Mouse (Mus musculus) heart, embryonic 15.5 days (tissue): ENCODE measurements at regions not wholly inside any gene's neighbourhood (a gene's known extent, or its start where the extent isn't known, plus 50 kb on each side); places are given as distances from the start of the nearest gene placed in this dataset.

Experiments used
- ATAC-seq: fragments of 200-750 bp; cut with Nextera tagmentation; replicated peaks from 2 replicates; pipeline ENCODE4 v1.8.0; 2017; ENCODE audit warnings: low read depth, moderate TSS enrichment; ENCODE audit not compliant: insufficient number of reproducible peaks, insufficient read depth, low FRiP score
- H3K27ac ChIP-seq: fragments of 300-500 bp; sonication (generic); 2 replicates; pipeline ENCODE4 v1.5.1; 2015; ENCODE audit warnings: mild to moderate bottlenecking, inconsistent platforms
- H3K27me3 ChIP-seq: fragments of 300-500 bp; sonication (generic); 2 replicates; pipeline ENCODE4 v1.6.1; 2015; ENCODE audit warnings: inconsistent platforms
- H3K36me3 ChIP-seq: fragments of 300-500 bp; sonication (generic); 2 replicates; pipeline ENCODE4 v1.6.1; 2015; ENCODE audit warnings: mild to moderate bottlenecking, inconsistent platforms
- H3K4me1 ChIP-seq: fragments of 300-500 bp; sonication (generic); replicated peaks from 2 replicates; pipeline ENCODE4 v1.6.1; 2015; ENCODE audit warnings: inconsistent platforms
- H3K4me2 ChIP-seq: fragments of 300-500 bp; sonication (generic); 2 replicates; pipeline ENCODE4 v1.6.1; 2015; ENCODE audit warnings: inconsistent platforms, mild to moderate bottlenecking, moderate library complexity
- H3K4me3 ChIP-seq: fragments of 300-500 bp; sonication (generic); 2 replicates; pipeline ENCODE4 v1.5.1; 2015; ENCODE audit warnings: mild to moderate bottlenecking, inconsistent platforms
- H3K9ac ChIP-seq: fragments of 300-500 bp; sonication (generic); 2 replicates; pipeline ENCODE4 v1.6.1; 2015; ENCODE audit warnings: mild to moderate bottlenecking, inconsistent platforms
- H3K9me3 ChIP-seq: fragments of 300-500 bp; sonication (generic); replicated peaks from 2 replicates; pipeline ENCODE4 v1.6.1; 2016; ENCODE audit warnings: inconsistent platforms
- WGBS: fragments of 180-500 bp; shearing (Covaris S2); methylation state at CpG from one replicate; pipeline ENCODE4 v1.1.7; 2015; ENCODE audit warnings: mixed read lengths; 5-methylcytosine and 5-hydroxymethylcytosine counted together

DNA sequence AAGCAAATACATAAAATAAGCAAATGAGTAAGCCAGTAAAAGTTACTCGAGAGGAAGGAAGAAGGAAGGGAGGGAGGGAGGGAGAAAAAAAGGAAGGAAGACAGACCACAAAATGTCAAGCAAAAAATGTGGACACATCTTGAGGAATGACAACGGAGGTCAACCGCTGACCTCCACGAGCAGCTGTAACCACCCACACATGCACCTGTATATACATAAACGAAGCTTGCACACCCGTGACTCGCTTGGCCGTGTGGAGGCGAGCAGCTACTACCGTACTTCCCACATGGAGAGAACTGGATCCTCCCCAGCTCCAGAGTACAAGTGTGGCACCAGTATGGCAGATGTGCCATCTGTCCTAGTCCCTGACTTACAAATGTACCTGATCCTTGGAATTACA is 220.1 kb downstream of the Rplp1 start:
- no peaks in the 10 kb centered on the region for H3K9me3 ChIP-seq
- no peak overlapping the region for H3K27ac ChIP-seq
- H3K9ac ChIP-seq, result no peak overlapping the region
- H3K4me2 ChIP-seq, result no peak overlapping the region
- peaks cover 81% of the 10 kb centered on the region for H3K27me3 ChIP-seq
- H3K4me1 ChIP-seq, result peaks cover 6% of the 10 kb centered on the region
- 69% methylated on average over 10 of the region's 10 CpGs for WGBS
- no peak overlapping the region for H3K4me3 ChIP-seq
- no peaks in the 10 kb centered on the region for H3K36me3 ChIP-seq
- ATAC-seq, result no peak

DNA sequence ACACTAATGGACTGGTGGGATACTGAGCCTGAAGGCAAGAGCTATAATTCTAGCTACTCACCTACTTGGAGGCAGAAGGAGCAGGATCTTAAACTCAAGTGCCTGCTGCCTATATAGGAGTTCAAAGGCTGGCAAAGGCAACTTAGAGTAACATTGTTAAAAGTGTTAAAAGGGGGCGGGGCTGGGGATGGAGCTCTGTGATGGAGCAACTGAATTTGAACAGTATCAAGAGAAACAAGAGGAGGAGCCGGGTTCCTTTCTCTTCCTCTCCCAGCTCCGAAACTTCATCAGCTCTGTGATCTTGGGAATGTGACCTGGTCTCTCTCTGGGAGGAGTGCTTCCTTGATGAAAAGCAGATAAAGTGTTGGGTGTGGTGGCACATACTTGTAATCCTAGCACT is 223.6 kb downstream of the Rplp1 start:
- Histone ChIP-seq H3K4me2 (no peak overlapping the region), H3K9ac (no peak overlapping the region), H3K27me3 (peaks cover 60% of the 10 kb centered on the region), H3K27ac (no peak overlapping the region), H3K9me3 (no peaks in the 10 kb centered on the region), H3K4me3 (no peak overlapping the region), H3K4me1 (peaks cover 6% of the 10 kb centered on the region), H3K36me3 (no peaks in the 10 kb centered on the region)
- ATAC-seq, result no peak
- 61% methylated on average over 3 of the region's 3 CpGs for WGBS

DNA sequence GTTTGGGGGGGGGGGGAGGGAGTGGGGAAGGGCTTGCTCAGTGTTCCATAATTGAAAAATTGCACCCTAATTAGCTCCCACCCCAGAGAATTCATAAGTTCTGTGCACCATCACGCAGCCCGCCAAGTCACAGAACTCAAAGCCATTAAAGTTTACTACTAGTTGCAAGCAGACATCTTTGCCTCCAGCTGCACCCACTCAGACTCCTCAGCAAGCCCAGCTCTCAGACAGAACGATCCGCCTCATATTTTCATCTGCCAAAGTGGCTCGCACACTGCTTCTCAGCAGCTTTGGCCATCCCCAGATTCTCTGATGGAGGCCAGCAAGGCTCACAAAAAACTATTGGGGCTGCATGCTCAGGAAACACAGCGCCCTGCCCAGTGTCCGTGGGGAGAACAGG is 224.4 kb downstream of the Rplp1 start:
- ATAC-seq, result no peak
- Histone ChIP-seq H3K9me3 (no peaks in the 10 kb centered on the region), H3K9ac (no peak overlapping the region), H3K27ac (no peak overlapping the region), H3K27me3 (peaks cover 52% of the 10 kb centered on the region), H3K4me2 (no peak overlapping the region), H3K4me1 (no peaks in the 10 kb centered on the region; the same call in 1 of the 2 replicates), H3K36me3 (no peaks in the 10 kb centered on the region), H3K4me3 (no peak overlapping the region)
- WGBS, result 80% methylated on average over 7 of the region's 7 CpGs

DNA sequence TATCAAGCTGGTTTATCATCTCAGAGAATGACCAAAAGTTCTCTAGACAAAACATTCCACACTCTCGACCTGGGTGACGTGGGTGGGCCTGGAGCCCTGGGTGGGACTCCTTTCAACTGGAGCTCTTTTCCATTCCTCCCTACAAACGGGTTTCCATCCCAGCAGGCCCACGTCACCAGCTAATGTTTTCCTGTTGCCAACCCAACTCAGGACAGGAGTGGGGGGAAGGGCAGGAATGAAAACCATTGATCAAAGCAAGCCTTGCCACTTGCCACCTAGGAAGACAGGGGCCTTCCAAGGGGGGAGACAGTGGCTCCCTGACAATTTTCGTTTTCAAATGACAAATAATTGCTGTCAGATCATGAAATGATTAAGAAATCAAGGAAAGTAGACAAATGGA is 224.8 kb downstream of the Rplp1 start:
- no peaks in the 10 kb centered on the region for H3K36me3 ChIP-seq
- no peak for ATAC-seq
- H3K4me1 ChIP-seq, result no peaks in the 10 kb centered on the region
- WGBS, result 42% methylated on average over 5 of the region's 5 CpGs
- peaks cover 48% of the 10 kb centered on the region for H3K27me3 ChIP-seq
- no peak overlapping the region for H3K4me2 ChIP-seq
- H3K27ac ChIP-seq, result no peak overlapping the region
- no peak overlapping the region for H3K9ac ChIP-seq
- no peaks in the 10 kb centered on the region for H3K9me3 ChIP-seq
- no peak overlapping the region for H3K4me3 ChIP-seq

DNA sequence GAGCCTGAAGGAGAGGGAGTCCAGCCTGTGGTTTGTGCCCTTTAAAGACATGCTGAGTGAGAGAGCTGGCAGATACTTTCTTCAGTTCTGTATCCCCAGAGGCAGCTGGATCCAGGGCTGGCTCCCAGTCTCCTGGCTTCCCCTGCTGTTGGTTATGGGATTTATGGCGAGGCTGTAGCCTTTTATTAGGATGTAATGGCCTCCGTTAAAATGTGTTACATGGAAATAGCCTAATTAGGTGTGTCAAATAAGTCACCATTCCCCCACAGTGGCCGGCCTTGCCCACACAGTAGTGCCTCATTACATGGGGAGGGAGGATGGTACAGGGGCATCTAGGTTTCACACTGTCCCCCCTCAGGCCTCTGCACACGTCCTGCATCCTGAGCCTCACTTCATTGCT is 230.8 kb downstream of the Rplp1 start:
- Histone ChIP-seq H3K27me3 (peaks cover 40% of the 10 kb centered on the region), H3K9ac (no peak overlapping the region), H3K4me3 (no peak overlapping the region), H3K9me3 (no peaks in the 10 kb centered on the region), H3K4me1 (peaks cover 6% of the 10 kb centered on the region), H3K36me3 (no peaks in the 10 kb centered on the region), H3K4me2 (no peak overlapping the region), H3K27ac (no peak overlapping the region)
- 70% methylated on average over 4 of the region's 4 CpGs for WGBS
- no peak for ATAC-seq

DNA sequence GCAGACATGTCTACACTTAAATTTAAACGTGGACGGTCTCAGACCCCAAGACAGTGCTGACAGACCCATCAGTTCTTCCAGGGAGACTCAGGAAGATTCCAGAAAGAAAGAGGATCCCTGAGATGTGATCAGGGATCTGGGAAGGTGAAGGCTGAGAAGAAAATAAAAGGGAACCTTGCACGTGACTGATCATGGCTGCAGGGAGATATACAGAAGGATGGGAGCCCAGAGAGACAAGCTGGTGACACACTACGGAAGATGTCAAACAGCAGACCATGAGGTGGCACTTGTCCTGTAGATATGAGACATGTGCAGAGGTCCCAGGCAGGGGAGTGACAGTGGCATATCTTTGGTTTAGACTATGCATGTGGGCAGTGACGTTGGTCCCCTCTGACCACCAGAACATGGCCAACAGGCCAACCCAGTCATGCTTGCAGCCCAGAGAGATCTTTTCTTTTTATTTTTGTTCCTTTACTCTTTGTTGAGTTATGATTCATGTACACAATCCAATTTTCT is 231.5 kb downstream of the Rplp1 start:
- ATAC-seq, result no peak
- Histone ChIP-seq H3K27ac (no peak overlapping the region), H3K4me2 (no peak overlapping the region), H3K9me3 (no peaks in the 10 kb centered on the region), H3K4me3 (no peak overlapping the region), H3K9ac (no peak overlapping the region), H3K36me3 (no peaks in the 10 kb centered on the region), H3K27me3 (peaks cover 43% of the 10 kb centered on the region), H3K4me1 (peaks cover 6% of the 10 kb centered on the region)
- 68% methylated on average over 5 of the region's 5 CpGs for WGBS

DNA sequence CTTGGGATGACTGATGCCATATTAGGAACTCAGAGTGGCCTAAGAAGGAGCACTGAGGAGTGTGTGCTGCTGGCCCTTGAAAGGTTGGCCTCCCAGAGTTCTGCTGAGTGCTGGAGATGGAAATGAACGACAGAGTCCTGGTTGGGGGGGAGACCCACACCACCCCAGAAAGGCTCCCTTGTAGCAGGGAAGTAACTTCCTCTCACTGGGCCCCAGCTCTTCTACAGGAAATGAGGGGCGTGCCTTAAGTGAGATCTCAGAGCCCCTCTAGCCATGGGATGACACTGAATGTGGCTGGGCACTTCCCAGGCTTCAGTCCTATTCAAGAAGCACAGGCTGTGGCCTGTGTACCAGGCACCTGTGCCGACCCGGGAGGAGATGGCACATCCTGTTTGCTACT is 232.0 kb downstream of the Rplp1 start:
- Histone ChIP-seq H3K9ac (no peak overlapping the region), H3K27me3 (peaks cover 40% of the 10 kb centered on the region), H3K9me3 (no peaks in the 10 kb centered on the region), H3K4me3 (no peak overlapping the region), H3K36me3 (no peaks in the 10 kb centered on the region), H3K4me1 (peaks cover 6% of the 10 kb centered on the region), H3K27ac (no peak overlapping the region), H3K4me2 (no peak overlapping the region)
- WGBS, result 42% methylated on average over 4 of the region's 4 CpGs
- no peak for ATAC-seq

DNA sequence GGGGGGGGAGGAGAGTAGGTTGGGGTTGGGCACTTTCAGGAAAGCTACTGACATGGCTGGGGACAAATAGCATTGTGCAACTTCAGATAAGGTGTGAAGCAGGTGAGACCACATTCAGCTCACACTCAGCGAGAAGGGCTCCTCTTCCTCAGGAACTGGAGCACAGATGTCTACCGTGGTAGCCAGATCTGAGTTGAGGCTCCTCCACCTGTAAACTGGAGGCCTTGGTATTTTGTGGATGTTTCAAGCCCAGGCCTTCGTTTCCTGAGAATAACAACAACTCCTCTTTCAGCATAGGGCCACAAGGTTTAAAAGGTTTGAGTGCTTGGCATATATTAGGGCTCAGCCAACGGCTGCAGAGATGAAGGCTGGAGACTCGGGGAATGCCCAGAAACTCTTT is 232.9 kb downstream of the Rplp1 start:
- H3K4me1 ChIP-seq, result peaks cover 6% of the 10 kb centered on the region
- no peaks in the 10 kb centered on the region for H3K9me3 ChIP-seq
- H3K4me2 ChIP-seq, result no peak overlapping the region
- no peak overlapping the region for H3K4me3 ChIP-seq
- H3K36me3 ChIP-seq, result no peaks in the 10 kb centered on the region
- no peak overlapping the region for H3K27ac ChIP-seq
- 56% methylated on average over 5 of the region's 5 CpGs for WGBS
- no peak overlapping the region for H3K9ac ChIP-seq
- peaks cover 40% of the 10 kb centered on the region for H3K27me3 ChIP-seq
- no peak for ATAC-seq

DNA sequence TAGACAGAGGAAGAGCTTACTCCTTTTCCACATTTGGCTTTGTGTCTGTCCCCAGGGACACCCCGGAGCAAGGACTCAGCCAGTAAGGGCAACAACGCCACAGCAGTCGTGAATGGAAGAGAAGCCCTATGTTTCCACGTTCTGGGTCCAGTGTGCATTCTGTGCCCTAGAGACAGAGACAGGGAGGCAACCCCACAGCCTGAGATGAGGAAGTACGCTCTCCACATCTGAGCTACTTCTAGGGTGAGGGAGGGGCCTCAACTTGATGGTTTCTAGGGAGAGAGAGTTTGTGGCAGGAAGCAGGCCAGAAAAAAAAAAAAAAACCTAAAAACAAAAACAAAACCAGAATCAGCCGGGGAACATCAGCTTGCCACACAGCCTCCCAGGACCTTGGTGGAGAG is 233.4 kb downstream of the Rplp1 start:
- no peak for ATAC-seq
- Histone ChIP-seq H3K4me1 (peaks cover 6% of the 10 kb centered on the region), H3K9me3 (no peaks in the 10 kb centered on the region), H3K9ac (no peak overlapping the region), H3K4me2 (no peak overlapping the region), H3K4me3 (no peak overlapping the region), H3K36me3 (no peaks in the 10 kb centered on the region), H3K27me3 (peaks cover 40% of the 10 kb centered on the region), H3K27ac (no peak overlapping the region)
- 41% methylated on average over 6 of the region's 6 CpGs for WGBS

DNA sequence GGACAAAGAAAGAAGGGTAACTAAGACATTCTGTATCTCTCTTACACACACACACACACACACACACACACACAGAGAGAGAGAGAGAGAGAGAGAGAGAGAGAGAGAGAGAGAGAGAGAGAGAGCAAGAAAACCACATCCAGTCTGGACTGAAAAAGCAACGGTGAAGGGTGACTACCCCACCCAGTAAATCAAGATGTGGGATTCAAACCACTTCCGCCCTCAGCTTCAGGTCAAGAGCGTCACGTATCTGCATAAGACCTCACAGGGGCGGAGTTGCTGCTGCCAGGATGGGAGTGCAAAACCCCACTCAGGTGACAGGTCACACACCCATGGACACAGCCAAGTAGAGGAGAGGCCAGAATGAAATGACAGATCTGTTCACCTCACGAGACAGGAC is 234.7 kb downstream of the Rplp1 start:
- no peak for ATAC-seq
- Histone ChIP-seq H3K9me3 (no peaks in the 10 kb centered on the region), H3K4me1 (peaks cover 6% of the 10 kb centered on the region), H3K4me3 (no peak overlapping the region), H3K36me3 (no peaks in the 10 kb centered on the region), H3K27me3 (peaks cover 40% of the 10 kb centered on the region), H3K4me2 (no peak overlapping the region), H3K27ac (no peak overlapping the region), H3K9ac (no peak overlapping the region)
- 72% methylated on average over 6 of the region's 6 CpGs for WGBS

DNA sequence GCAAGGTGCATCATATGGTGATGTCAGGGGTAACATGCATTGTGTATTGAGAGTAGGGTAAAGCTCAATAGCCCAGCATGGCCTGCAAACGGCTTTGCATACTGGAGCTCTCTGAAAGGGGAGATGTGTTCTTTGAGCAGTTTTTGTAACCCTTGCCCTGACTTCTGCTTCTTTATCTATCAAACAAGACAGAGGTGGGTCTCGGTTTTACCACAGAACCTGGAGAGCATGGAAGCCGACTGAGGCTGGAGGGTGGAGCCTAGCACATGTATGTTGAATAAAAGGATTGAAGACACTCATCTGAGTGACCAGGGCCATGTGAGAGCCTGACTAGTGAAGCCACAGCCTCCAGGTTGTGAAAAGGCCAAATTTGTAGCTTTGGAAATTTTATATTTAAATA is 236.7 kb downstream of the Rplp1 start:
- ATAC-seq, result no peak
- H3K36me3 ChIP-seq, result no peaks in the 10 kb centered on the region
- no peak overlapping the region for H3K4me2 ChIP-seq
- H3K4me3 ChIP-seq, result no peak overlapping the region
- no peaks in the 10 kb centered on the region for H3K9me3 ChIP-seq
- no peak overlapping the region for H3K27ac ChIP-seq
- WGBS, result 58% methylated on average over 3 of the region's 3 CpGs
- H3K27me3 ChIP-seq, result peaks cover 25% of the 10 kb centered on the region
- H3K4me1 ChIP-seq, result peaks cover 6% of the 10 kb centered on the region
- no peak overlapping the region for H3K9ac ChIP-seq

DNA sequence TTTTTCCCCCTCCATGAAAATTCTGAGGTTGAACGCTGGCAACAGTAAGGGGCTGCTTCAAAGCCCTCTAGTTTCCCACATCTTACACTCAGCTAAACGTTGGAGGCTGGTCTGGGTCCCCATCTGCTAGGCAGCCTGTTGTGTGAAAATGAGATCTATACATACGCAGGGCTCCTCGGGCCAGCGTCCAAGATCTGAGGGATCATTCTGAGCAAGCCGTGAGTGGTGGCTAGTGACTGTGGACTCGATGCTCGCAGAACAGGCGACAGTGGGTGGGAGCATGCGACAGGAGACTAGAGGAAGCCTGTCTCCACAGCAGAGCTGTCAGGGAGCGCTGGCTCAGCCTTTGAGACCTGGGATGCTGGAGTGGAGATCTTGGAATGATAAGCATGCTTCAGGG is 237.3 kb downstream of the Rplp1 start:
- Histone ChIP-seq H3K4me2 (no peak overlapping the region), H3K9ac (no peak overlapping the region), H3K4me3 (no peak overlapping the region), H3K36me3 (no peaks in the 10 kb centered on the region), H3K27ac (no peak overlapping the region), H3K4me1 (peaks cover under 1% of the 10 kb centered on the region; the same call in 1 of the 2 replicates), H3K9me3 (no peaks in the 10 kb centered on the region), H3K27me3 (peaks cover 19% of the 10 kb centered on the region; the same call in 1 of the 2 replicates)
- 70% methylated on average over 11 of the region's 11 CpGs for WGBS
- no peak for ATAC-seq
